Mouse (Mus musculus): ENCODE data around the gene Cyp4a10.
"Not testable (repeated sequence)": the region's sequence is repeated elsewhere in the genome, so short reads cannot be mapped to it uniquely, and the experiment has no call there.

Cyp4a10 gene

GRCm38 (mm10) chr4:115518000-115518399, at the start of gene Cyp4a10:
TSS of gene Cyp4a10 (plus strand) at chr4:115518264.
- not testable (repeated sequence) for DNase-seq

- not testable (repeated sequence) for DNase-seq
Measured at GRCm38 (mm10) chr4:115473585-115473984, 44.5 kb upstream of the Cyp4a10 start.

GRCm38 (mm10) chr4:115476051-115476450, 42.0 kb upstream of the Cyp4a10 start:
- peak; percentile 92 for DNase-seq

- DNase-seq: peak; percentile 85
Measured at GRCm38 (mm10) chr4:115481006-115481652, 36.9 kb upstream of the Cyp4a10 start.

- DNase-seq: no peak
Measured at GRCm38 (mm10) chr4:115496001-115496400, 22.1 kb upstream of the Cyp4a10 start, which contains the start of gene Cyp4a14. TSS of gene Cyp4a14 (minus strand) at chr4:115496142.

- DNase-seq: no peak
Measured at GRCm38 (mm10) chr4:115497466-115497865, 20.6 kb upstream of the Cyp4a10 start.

- DNase-seq: peak; percentile 60
Measured at GRCm38 (mm10) chr4:115513964-115514363, 4.1 kb upstream of the Cyp4a10 start.

- DNase-seq: peak; percentile 61
Measured at GRCm38 (mm10) chr4:115519444-115519843, 1.4 kb downstream of the Cyp4a10 start.

GRCm38 (mm10) chr4:115521766-115522165, 3.7 kb downstream of the Cyp4a10 start:
- DNase-seq: no peak

GRCm38 (mm10) chr4:115545101-115545500, 27.0 kb downstream of the Cyp4a10 start:
- peak; percentile 94 for DNase-seq

- DNase-seq: peak; percentile 97
Measured at GRCm38 (mm10) chr4:115546141-115546828, 28.2 kb downstream of the Cyp4a10 start.

GRCm38 (mm10) chr4:115552726-115553125, 34.7 kb downstream of the Cyp4a10 start:
- no peak for DNase-seq

- DNase-seq: no peak
Measured at GRCm38 (mm10) chr4:115555513-115555912, 37.4 kb downstream of the Cyp4a10 start.

GRCm38 (mm10) chr4:115557861-115558561, 39.9 kb downstream of the Cyp4a10 start:
- peak; percentile 17 for DNase-seq

GRCm38 (mm10) chr4:115561236-115561635, 43.2 kb downstream of the Cyp4a10 start:
- peak; percentile 68 for DNase-seq

- DNase-seq: no peak
Measured at GRCm38 (mm10) chr4:115563401-115563800, 45.3 kb downstream of the Cyp4a10 start, which contains the start of gene Cyp4a31. TSS of gene Cyp4a31 (plus strand) at chr4:115563649.

- peak; percentile 60 for DNase-seq
Measured at GRCm38 (mm10) chr4:115564469-115565225, 46.6 kb downstream of the Cyp4a10 start.

- no peak for DNase-seq
Measured at GRCm38 (mm10) chr4:115575255-115575654, 57.2 kb downstream of the Cyp4a10 start.

GRCm38 (mm10) chr4:115575776-115576175, 57.7 kb downstream of the Cyp4a10 start:
- no peak for DNase-seq

GRCm38 (mm10) chr4:115583036-115583435, 65.0 kb downstream of the Cyp4a10 start:
- DNase-seq: no peak

Measured in heart, adult 11 months (tissue).